Mouse (Mus musculus) cerebellum, adult 11 months (tissue): ENCODE results near the gene Pou2f1.

Experiments used
- DNase-seq: peaks from one replicate; pipeline ENCODE4 v3.0.0; 2022

Gene Pou2f1

DNA sequence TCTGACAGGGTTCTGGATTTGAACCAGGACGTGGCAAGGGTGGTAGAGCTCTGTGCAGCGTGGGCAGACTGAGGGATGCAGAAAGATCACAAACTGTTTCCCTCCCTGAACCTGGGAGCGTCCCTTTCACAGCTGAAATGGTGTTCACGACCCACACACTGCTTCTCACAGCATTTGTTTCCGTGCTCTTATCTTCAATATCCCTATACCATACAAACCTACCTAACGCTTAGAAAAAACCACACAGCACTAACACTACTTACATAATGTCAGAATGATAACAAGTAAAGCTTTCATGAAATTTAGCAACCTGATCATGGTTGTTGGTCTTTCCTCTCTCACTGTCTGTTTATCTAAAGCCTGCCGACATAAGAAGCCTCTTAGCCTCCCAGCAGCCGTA lies 133.8 kb downstream of the Pou2f1 start:
- DNase-seq: no peak

DNA sequence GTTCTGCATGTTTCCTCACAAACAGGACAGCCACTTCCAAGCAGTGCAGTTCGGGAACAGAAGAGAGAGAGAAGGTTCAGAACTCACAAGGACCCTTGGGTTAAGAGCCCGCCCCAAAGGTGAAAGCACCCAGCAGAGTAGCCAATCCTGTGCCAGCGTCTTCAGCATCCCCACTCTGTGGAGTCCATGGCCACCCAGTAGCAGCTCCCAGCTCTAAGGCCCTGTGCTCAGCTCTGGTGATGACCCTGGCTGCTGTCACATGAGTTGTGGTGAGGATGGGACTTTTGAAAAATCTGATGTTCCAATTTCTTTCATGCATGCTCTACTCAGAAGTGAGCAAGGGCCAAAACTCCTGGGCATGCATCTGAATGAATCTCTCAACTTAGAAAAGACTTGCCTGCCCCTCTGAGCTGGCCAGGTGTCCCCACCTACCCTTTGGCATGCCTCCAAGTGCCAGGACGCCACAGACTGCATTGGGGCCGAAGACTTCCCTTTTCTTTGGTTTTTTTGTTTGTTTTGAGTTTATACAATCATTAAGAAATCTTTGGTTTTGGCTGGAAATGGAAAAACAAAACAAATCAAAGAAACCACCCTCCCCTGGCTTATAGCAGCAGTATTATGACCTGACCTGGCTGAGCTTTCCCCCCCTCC lies 135.7 kb downstream of the Pou2f1 start:
- no peak for DNase-seq

DNA sequence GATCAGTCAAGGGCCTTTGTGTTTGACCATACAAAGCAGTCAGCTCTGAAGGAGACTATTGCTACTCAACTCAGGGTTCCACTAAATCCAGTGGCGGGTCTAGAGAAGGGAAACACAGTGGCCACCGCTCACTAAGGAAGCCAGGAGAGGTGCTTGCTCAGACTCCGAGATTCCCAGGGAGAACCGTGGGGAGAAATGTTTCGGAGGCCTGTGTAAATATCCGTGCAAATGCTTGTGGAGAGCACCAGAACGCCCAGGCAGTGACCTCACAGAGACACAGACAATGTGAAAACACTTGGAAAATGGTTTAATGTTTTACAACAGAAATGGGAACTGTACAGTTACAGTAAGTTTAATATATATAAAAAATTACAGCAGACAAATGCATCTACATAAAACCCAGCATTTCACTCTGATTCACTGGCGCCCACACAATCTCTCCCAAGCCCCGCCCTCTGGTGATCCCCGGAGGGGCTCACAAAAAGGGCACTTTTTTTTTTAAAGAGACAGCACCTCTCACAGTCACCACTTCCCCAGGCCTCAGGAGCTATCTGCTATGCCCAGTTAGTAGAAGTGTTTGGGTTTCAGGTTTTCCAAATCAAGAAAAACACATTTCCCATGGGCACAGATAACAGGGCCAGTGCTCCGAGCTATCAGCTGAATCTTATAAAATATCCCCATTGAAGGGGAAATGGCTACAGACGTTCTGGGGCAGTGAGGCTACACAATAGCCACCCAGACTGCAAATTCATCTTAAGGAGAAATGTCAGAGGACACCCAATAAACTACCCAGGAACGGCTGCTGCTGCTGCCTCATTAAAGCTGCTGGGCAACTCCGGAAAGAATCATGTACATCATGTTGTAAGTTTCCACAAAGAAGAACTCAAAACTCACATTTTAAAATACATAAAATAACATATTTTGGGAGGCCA lies 137.3 kb downstream of the Pou2f1 start:
- DNase-seq: no peak

DNA sequence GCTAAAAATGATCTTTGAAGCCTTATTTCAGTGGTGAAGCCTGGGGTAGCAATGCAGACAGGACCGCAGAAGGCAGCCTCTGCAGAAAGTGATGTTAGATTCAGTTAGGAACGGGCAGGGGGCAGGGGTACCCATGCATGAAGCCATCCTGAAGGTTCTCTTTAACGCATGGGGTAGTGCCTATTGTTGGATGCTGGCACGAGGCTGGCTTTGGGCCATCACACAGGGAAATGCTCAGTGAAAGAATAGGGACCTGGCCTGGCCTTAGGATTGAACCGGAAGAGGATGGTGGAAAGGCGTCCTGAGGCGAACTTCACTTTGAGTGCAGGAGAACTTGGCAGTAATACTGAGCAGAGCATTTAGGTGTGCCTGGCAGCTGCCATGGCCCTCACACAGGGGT lies 140.4 kb downstream of the Pou2f1 start:
- DNase-seq: no peak

DNA sequence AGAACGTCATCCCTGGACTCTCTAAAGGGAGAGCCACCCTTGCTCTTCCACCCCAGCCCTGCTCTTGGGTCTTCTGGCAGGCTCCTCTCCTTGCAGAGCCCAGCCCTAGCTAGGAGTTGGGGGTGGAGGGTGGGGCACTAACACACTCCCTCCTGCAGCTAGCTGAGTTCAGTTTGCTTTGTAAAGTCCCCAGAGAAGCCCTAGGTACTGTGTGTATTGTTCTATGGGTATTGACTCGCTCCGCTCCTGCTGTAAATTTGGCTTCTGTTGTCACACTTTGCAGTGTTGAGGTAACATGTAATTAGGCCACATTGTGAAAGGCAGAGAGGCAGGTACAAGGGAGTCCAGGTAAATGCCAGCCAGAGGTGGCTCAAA lies 141.3 kb downstream of the Pou2f1 start:
- no peak for DNase-seq

DNA sequence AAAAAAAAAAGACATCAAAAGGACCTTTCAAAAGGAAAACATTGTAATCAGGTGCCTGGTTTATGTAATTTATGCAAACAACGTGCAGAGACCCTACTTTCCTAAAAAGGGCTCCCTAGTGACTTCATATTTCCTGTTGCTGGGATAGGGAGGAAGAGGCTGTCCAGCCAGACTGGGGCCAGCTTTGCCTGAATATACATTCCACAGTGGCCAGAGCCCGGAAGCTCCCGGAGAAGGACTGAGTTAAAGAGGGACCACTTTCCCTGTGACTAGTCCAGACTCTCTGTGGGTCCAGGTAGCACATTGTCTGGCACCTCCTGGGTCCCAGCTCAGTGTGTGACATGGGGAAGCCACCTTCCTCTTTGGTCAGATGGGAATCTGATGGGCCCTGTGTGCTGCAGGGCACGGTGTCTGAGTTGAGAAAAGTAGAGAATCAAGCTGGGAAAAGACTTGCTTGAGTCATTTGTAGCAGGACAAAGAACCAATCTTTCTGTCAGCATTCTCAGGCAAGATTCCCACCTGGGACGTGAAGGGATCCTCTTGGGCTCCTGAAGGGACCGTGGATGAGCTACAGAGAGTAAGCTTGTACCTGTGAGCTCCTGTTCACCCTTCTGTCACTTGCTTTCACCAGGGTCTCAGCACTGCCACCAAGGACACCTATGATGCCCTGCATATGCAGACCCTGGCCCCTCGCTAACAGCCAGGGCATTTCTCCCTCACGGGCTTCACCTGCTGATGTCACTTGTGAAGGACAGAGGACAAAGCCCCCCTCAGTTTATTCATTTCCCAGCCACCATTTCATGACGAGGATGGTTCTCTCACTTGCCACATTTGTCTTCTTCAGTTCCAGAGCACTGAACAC lies 141.9 kb downstream of the Pou2f1 start:
- DNase-seq: no peak

DNA sequence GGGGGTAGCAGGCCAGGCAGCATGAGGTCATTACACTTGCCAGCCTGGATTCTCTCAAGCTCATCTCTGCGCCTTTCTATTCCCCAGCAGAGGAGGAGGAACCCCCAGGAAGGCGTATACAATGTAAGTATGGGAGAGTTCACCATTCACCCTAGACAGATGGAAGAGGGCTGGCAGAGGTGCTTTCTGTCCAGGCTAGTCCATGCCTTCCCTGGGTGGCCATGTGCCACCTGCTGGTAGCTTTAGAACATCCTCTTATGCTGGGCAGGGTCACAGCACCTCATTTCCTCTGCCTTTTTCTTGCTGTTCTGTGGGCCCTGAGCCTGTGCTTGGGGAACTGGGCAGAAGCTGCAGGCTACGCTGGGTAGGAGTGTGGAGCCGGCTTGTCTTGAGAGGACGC lies 144.1 kb downstream of the Pou2f1 start:
- DNase-seq: no peak

DNA sequence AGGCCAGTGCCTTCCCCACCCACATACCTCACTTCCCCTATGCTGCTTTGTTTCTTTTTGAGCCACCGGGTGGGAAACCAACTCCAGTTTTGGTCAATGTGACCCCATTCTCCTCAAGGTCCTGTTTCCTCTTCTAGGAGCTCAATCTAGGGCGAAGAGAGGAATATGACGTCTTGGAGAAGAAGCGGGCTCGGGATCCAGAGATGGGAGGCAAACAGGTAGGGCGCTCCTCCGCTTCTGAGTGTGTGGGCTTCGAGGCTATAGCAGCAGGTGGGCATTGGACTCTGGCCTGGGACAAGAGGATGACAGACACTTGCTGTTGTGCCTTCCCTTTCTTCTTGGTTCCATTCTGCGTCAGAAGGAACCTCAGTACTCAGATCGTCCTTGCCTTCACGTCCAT lies 145.2 kb downstream of the Pou2f1 start:
- no peak for DNase-seq

DNA sequence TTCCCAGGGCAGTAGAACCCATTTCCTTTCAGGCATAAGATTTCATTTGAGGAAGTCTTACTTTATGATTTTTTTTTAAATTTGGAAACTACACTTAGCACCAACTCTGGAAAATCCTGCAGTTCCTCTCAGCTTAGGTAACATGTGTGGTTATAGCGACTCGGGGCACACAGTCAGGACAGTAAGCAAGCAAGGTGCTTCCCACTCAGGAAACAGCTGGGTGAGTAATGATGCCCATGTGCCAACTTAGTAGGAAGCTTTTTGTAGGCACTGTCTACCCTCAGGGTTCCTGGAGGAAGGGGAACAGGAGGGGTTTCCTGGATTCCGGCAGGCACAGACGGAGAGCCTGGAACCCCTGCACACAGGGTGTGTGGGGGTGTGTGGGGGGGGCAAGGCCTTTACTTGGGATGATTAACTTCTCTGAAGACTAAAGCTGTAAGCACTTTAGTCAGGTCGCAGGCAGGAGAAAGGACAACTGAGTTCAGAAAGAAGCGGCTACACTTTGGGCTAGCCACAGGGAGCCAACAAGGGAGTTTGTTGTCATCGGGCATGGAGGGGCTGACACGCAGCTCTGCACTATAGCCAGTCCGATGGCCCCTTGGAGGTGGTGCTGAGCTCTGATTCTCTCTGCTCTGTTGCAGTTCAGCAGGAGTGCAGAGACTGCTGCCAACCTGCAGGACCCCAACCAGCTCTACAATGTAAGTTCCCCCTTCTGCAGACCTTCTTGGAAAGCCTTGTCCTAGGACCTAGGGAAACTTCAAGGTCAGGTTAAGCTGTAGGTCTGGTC lies 146.5 kb downstream of the Pou2f1 start:
- DNase-seq: no peak

DNA sequence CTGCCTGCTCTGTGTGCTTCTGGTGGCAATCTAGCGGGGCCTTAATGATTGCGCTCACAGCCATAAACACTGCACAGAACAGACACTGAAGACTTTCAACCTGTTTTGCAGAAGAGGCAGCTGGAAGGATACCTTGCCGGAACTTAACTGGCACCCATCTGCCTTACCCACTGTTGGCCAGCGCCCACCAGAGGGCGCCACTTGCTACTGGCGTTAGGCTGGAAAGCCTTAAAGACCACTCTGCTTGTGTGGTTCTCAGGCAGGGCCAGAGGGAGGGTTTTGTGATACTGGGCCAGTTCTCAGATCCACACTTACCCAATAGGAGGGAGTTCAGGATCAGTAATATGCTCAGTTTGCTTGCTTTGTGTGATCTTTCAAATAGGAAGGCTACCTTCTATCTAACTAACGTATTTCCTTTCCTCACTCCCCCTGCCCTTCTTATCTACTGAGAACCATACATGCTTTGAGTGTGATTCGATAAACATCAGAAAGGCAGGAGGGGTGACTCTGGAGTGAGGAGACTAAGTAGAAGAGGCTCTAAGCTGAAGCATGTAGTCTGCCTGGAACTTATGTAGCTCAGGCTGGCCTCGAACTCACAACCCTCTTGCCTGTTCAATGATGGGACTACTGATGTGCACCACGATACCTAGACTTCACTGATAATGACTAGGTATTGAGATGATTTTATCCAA lies 148.6 kb downstream of the Pou2f1 start:
- peak; percentile 49 for DNase-seq

DNA sequence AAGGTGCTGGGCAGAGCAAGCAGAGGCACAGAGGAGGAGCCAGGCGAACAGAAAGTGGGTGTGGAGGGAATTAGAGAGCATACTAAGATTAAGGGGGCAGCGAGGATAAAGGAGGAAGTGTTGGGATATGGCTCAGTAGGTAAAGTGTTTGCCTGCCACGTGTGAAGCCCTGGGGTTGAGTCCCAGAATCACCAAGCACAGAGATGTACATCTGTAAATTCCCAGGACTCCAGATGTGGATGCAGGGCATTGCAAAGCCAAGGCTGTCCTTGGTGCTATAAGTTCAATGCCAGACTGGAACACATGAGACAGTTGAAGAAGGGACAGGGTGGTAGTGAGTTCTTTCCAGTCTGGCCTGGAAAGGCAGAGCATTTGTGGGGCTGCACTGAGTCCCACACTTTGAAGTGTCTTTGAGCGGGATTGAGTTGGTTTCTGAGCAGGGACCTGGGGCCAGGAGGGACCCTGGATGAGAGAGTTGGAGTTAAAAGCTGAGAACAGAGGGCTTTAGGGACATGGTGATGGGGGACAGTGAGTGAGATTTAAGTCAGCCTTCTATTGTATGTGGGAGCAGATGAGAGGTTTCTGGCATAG lies 149.3 kb downstream of the Pou2f1 start:
- DNase-seq: no peak

DNA sequence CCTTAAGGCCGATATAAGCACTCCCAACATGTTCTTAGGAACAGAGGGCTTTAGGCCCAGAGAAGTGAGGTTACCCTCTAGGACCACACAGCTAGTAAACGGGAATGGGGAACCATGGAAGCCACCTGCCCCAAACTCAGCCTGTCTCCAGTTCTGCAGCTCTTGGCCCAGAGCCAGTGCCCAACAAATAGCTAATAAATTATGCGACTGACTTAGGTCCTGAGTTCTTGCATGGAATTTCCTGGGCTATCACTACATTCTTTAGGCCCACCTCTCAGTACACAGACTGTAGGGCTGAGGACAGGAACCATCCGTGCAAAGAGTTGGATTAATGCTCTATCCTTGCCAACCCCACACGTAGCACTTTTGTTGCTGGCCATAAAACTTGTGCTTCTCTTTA lies 150.3 kb downstream of the Pou2f1 start:
- DNase-seq: no peak

DNA sequence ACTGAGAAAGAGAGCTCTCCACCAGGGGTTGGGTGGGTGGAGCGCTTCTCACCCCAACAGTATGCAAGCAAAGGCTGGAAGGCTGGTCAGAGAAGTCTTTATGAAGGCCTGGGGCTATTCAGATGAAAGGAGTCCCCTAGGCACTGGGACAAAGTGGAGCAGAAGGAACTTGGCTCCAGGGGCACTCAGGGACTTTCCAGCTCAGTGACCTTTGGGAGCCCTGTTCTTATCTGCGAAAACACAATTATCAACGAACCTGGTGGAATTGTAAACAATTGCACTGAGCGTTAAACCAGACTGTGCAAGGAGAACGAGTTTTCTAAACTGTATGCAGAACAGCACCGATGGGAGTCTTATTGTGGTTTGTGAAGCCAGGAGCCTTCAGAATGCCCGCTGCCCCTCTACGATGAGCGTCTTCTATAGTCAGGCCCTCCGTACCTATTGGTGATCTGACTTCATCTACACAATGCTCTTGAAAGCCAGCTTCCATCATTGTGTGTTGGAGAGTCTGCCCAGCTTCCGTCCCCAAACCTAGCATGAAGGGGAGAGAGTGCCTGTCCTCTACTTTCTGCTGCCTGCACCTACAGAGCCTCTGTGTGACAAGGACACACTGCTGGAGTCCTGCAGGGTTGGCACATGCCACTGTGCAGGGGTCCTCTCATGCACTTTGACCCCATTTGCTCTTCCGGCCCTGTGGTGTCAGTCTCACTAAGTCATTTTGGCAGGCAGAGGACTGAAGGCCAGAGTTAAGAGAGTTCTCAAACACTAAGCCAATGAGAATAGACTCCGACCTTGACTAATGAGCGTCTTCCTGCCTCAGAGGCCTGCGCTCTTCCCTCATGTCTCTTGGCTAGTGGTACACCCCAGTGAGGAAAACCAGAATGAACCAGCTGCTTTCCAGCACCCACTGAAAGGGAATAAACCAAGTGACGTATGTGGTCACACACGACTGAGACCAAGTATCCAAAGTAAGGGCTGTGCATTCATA lies 152.7 kb downstream of the Pou2f1 start:
- DNase-seq: no peak

DNA sequence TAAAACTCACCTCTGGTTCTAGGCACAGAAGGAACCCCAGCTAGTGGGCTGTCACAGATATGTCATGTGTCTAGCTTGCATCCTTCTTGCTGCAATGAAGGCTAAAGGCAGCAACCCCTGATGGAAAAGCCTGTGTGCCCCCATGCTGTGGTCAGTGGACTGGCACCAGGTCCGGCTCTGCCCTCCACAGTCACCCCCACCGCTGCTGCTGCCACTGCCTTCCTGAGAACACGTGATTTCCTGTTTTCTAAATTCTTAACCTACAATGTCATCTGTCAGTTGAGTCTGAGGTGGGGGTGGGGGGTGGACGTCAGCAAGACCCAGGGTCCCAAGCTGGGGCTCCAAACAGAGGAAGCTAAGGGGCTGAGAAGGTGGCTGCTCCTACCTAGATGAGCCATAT lies 153.6 kb downstream of the Pou2f1 start:
- no peak for DNase-seq

DNA sequence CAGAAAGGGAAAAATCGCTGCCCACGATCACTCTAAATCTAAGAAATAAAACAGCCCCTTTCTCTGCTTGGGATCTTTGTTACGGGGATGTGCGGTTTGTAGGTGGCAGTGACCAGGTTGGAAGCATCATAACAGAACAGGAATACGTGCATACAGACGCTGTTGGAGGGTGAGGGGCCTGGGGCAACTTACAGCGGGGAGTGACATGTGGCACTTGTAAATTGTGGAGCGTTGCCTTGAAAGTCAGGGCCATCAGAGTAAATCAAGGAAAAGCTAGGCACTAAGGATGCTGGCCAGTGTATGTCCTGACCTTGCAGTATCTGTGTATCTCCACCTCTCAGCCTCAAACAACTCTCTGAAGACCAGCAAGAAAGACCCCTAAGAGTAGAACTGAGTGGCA lies 154.1 kb downstream of the Pou2f1 start:
- DNase-seq: no peak

DNA sequence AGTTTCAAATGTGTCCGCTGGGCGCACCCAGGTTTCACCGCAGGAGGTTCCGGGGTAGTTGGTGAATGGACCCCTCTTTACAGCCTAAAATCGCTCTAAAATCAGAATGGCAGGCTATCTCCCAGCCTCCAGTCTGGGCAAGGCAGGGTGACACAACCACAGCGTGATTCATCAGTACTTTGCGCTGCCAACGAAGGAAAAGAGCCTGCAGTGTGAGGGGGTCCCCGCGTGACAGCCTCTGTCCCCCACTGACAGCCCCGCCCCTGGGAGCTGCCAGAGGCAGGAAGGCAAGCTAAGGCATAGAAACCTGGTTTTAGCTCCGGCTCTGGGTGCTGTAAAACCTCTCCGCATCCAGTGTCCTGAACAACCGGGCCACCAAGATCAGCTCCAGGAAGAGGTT lies 157.1 kb downstream of the Pou2f1 start:
- no peak for DNase-seq

DNA sequence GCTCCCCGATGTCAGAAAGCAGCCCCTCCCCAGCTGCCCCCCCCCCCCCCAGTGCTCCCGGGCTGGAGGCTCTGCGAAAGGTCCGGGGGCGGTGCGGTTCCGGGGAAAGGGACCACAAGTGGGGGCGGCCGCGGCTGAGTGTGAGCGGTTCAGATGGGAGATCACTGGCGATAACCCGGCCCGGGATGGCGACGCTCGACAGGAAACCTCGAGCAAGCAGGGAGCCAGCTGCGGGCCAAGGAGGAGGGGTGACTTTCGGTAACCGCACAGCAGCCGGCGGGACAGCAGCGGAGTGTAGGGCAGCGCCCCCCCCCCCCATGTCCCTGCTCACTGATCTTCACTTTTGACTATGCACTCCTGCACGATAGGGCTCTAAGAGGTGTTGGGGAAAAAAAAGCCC lies 157.5 kb downstream of the Pou2f1 start:
- DNase-seq: no peak

DNA sequence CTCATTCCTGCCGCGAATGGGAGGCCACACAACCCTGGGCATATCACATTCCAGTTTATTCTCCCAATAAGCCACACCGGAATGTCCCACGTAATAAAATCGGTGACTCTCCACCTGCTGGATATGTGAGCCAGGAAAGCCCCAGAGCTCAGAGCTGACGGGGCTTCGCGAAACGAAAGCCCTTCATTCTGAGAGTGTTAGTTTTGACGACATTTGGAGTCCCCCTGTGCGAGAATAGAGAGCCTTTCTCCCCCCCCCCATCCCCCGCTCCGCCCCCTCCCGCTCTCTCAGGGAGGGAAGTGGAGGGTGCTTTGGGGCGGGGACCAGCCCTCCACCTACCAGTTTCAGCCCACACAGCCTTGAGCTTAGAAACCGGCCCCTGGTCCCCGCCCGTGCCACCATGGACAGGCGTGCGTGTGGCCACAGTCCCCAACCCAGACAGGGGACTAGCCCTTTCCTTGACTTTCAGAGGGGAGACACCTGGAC lies 158.0 kb downstream of the Pou2f1 start:
- DNase-seq: no peak

DNA sequence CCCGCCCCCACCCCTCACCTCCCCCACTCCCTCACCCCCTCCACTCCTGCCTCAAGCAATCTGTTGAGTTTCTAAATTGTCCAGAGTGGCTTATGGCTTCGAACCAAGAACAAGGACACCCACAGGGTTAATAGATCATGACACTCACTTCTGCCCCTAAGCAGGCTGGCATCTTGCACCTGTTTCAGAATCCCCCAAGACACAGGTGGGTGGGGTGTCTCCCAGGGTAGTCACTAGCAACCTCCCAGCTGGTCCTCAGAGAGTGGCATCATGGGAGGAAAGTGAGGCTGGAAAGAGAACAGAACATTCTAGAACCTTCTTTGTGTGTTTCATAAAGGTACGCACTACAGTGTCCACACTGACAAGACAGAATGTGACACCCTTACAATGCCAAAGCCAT lies 158.9 kb downstream of the Pou2f1 start:
- DNase-seq: no peak

DNA sequence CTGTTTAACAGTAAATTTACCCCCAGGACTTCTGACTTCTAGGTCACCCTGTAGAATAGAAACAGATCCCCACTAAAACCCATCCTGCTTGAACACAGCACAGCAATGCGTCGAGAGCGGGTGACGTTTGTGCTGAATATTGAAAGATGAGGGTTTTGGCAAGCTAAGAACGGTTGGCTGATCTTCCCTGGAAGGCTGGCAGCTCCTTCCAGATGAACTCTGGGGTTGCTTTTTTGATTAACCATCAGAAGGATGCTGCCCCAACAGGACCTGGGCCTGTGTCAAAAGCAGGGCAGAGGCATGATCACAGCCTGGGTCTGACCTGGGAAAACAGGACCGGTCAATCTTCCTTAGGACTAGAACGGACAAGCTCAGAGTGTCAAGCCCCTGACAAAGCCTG lies 160.3 kb downstream of the Pou2f1 start:
- no peak for DNase-seq
